Mouse (Mus musculus): Measurements from ENCODE around the gene Rasl10a.
"Not testable (repeated sequence)": the region's sequence is repeated elsewhere in the genome, so short reads cannot be mapped to it uniquely, and the experiment has no call there.

Gene Rasl10a

DNA sequence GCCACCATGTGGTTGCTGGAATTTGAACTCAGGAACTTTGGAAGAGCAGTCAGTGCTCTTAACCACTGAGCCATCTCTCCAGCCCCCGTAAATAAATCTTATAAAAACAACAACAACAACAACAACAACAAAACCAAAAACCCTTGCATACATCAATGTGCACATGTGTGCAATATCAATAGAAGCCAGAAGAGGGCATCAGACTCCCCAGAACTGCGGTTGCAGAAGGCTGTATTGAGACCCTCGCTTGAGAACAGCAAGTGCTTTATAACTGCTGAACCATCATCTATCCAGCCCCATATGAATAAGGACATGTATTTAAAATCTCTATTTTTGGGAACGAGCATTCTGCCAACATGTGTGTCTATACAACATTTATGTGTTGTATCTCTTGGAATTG lies 17.0 kb downstream of the Rasl10a start:
- peak; percentile 49 for DNase-seq (ENCODE audit: low read depth)

DNA sequence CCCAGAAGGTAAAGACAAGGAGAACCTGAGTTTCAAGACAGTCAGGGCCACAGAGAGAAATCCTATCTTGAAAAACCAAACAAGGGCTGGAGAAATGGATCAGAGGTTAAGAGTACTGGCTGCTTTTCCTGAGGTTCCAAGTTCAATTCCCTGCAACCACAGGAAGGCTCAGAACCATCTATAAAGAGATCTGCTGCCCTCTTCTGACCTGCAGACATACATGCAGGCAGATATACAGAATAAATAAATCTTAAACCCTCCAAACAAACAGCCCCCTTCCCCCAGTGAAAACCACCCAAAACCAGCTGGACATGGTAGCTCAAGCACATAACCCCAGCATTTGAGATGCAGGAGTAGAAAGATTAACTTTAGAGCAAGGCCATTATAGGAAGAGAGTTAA lies 17.8 kb downstream of the Rasl10a start:
- DNase-seq (ENCODE audit: low read depth), result peak; percentile 48

DNA sequence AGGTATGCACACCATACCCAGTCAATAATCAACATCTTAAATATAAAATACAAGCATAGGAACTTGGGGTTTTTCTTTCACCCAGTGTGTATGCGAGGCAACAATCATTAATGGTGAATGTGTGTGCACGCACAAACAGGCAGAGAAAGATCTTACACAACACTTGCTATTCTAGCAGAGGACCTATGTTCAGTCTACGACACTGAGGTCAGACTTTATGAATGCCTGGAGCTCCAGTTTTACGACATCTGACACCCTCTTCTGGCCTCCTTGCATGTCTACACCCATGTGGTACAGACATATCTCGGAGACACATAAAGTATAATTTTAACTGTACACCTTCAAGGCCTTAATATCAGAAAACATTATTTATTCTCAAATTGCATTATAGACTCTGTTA lies 18.9 kb downstream of the Rasl10a start:
- not testable (repeated sequence) for DNase-seq (ENCODE audit: low read depth)

DNA sequence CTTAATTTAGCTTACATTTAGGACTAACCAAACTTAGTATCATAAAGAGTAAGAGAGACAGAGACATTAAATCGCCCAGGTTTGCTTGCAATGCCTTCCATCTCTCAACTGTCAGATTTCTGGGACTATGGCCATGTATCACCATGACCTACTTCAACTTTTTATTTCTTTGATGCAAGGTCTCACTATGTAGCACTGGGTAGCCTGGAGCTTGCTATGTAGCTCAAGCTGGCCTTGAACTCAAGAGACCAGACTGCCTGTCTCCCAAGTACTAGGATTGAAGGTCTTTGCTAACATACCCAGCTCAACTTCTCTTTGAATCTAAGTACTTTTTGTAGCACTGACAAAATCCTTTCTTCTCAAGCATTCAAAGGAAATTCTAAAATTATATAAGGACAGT lies 31.2 kb downstream of the Rasl10a start:
- no peak for DNase-seq (ENCODE audit: low read depth)

DNA sequence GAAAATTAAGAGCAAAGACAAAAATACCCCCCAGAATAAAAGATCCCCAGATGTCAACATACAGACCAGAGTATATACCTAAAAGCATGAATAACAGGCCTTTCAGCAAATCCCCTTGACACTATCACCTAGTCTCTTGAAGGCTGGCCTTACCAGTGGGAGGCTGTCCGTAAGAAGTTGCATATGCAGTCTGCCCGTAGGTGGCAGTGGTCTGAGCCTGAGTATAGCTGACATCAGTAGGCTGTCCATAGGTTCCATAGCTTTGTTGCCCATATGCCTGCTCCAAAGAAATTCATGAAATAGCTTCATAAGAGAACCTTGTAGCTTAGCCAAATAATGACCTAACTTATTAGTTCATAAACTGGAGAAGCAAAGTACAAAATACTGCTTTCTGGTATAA lies 33.8 kb downstream of the Rasl10a start:
- peak; percentile 67 for DNase-seq (ENCODE audit: low read depth)

DNA sequence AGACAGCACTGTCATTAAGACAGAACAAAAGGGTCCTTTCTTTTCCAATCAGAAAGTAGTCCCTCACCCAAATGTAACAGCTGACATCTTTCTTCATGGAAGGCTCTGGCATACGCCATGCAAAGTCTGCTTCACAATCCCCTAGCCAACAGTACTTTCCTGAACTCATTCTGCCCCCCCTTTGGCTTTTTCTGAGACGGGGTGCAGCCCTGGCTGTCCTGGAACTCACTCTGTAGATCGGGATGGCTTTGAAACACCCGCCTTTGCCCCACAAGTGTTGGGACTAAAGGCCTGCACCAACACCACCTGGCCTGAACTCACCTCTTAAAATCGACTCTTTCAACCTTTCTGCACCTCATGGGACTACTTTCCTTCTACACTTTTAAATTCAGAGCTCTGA lies 37.9 kb downstream of the Rasl10a start:
- no peak for DNase-seq (ENCODE audit: low read depth)

DNA sequence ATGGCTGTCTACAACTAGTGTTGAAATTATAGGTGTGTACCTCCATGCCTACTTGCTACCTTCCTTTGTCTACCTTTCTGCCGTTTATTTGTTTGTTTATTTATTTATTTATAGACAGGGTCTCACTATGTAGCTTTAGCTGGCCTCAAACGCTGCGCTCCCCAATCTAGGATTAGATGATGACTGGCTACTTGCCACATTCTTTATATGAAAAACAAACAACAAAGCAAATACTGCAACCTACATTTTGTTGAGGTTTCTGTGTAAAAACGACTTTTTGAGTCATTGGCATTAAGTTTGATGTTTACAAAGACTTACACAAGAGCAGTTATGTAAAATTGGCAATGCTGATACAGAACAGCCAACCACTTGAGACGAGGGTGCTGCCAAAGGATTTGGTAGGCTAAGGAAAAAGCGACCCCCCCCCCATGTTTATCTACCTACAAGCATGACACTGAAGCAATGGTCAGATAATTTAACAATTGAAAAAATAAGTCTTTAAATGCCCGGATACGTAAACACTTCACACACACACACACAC lies 38.6 kb downstream of the Rasl10a start:
- DNase-seq (ENCODE audit: low read depth), result peak; percentile 45

DNA sequence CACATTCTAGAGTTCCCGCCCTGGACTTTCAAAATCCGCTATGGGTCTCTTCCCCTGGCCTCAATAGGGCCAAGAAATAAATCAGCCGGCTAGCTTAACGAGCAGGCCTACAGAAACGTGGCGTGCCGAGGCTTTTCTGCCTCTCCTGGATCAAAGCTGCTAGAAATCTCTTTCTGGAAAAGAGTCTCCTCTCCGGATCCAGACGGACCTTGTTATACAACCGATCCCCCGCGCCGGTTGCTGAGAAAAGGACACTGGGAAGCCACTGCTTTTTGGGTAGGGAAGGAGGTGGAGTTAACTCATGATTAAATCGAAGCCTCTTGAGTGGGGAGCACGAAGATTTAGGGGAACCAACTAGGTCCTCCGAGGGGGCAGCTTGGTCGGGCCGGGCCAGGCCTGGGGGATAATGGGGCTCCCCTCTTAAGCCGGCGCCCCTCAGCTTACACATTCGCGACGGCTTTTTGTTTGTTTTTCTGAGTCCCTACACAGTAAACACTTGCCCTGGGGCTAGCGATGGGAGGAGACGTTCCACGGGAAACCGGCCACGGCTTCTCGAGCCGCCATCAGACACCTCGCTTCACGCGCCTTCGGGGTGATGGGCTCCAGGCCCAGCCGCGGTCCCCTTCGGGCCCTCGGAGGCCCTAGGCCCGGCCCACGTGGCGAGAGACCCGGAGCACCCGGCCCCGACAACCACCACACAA lies 40.3 kb downstream of the Rasl10a start:
- DNase-seq (ENCODE audit: low read depth), result peak; percentile 67

DNA sequence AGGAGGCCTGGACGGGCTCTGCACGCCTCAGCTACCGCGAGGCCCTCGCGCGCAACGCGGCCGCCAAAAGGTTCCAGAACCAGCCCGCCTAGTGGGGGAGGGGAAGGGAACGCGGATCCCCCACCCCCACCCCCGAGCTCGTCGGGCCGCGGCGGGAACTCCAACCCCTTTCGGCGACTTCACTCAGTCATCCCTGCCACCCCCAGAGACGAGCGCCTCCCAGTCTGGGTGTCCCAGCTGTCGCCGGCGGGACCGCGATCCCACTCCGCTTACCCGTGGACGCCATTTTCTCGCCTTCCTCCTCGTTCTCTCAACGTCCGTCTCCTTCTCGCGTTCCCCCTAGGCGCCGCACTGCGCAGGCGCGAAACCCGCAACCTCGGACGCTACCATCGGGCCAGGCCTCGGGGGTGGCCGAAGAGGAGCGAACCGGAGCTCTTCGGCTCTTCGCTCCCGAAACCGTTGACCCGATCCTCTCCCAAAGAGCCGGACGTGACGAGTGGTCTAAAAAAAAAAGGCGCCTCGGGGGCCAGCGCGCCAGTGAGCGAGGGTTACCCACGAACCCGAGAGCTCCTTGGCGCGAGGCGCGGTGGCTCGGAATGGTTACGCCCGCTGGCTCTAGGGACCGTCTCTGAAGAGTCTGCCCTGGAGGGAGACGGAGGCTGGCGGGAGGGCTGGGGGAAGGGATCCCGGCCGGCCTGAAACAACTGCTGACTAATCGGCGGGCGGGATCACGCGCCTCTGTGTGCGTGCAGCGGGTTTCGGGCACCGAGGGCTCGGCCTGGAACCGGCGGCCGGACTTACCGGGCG lies 41.0 kb downstream of the Rasl10a start, which contains the start of the genes Rhbdd3 and Ewsr1:
Rhbdd3 (plus strand) TSS at position 191 of the 807 bp plus-strand sequence.
Ewsr1 (minus strand) TSS at position 531 of the 807 bp plus-strand sequence.
- DNase-seq (ENCODE audit: low read depth), result peak; percentile 96

DNA sequence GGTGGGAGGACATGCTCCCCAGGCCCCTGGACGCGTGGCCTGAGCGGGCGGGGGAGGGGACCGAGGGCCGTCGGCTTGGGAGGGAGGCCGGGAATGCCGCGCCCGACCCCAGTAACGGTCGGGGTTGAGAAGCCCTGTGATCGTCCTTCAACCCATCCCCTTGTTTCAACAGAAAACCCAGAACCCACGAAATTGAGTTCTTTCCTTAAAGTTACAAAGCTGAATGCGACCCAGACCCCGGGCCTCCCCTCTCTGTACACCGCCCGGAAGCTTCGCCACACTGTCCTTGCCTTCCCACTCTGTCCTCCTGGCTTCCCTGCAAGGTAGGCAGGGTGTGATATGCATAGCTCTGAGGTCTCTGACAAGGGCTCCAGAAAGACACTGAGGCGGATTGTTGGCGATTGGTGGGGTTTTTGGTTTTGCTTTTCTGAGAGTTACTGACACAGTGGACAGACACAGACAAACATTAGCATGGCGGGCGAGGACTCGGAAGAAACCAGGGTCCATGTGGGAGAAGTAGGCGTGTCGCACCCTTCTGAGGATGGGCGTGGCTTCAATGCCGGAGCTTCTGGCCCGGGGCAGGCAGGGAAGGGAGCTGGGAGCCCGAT lies 41.8 kb downstream of the Rasl10a start:
- DNase-seq (ENCODE audit: low read depth), result peak; percentile 91

DNA sequence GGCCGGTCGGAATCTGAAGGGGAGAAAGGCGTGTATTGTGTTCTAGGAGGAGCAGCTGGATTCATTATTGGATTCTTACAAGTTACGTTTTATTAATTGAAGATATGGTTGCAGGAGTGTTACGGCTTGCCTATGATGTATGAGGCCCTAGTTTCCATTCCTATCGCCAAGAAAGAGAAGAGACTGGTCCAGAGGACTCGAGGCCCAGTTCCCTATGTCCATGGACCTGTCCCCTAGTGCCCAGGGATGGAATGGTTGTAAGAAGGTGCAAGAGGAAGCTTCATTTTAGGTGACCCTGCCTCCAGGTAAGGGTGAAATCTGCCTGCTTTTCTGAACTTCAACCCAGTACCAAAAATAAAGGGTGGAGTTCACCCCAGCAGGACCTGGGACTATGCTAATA lies 42.4 kb downstream of the Rasl10a start:
- no peak for DNase-seq (ENCODE audit: low read depth)

DNA sequence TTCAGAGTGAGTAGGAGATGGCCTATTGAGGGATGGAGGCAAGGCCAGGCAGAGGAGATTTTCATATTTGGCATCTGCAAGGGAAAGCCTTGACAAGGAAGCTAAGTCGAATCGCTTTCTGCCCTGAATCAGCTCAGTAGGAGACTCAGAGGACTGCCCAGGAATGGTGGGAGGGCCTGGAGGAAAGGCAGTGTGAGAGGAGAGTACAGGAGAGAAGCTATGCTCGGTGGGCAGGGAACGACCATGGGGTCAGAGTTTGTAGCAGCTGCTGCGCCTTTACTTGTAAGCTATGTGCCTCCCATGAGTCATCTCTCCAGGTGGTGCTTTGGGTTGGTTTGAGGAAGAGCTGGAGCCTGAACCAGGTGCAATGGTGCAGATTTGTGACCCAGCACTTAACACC lies 42.9 kb downstream of the Rasl10a start:
- DNase-seq (ENCODE audit: low read depth), result no peak

DNA sequence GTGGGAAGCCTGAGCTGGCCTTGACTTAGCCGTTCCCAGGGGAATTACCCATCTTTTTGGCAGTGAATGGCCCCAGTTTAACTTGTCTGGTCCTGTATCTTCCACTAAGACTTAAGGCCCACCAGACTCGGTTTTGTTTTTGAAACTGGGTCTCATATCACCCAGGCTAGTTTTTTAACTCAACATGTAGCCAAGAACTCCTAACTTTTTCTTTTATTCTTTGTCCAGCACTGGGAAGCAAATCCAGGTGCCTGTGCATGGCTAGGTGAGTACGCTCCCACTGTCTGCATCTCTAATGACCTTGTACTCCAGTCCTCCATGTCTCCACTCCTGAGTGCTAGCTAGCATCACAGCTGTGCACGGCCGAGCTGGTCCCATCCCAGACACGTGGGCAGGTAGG lies 43.7 kb downstream of the Rasl10a start:
- no peak for DNase-seq (ENCODE audit: low read depth)

DNA sequence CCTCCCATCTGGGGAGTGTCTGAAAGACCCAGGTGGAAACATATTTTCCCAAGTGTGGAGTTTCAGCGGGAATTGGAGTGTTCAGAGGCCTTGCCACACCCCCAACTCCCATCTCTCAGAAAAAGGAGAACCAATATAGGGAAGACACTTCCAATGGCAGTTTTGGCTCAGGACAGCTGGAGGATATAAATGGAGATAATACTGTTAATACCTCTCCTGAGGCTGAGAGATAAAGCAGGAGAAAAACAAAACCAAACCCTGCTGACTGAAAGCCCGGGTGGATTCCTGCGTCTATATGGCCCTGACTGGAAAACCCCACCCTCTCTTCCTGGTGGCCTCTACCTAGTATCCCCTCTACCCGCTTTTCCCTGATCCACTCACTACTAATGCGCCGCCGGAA lies 44.5 kb downstream of the Rasl10a start:
- no peak for DNase-seq (ENCODE audit: low read depth)

DNA sequence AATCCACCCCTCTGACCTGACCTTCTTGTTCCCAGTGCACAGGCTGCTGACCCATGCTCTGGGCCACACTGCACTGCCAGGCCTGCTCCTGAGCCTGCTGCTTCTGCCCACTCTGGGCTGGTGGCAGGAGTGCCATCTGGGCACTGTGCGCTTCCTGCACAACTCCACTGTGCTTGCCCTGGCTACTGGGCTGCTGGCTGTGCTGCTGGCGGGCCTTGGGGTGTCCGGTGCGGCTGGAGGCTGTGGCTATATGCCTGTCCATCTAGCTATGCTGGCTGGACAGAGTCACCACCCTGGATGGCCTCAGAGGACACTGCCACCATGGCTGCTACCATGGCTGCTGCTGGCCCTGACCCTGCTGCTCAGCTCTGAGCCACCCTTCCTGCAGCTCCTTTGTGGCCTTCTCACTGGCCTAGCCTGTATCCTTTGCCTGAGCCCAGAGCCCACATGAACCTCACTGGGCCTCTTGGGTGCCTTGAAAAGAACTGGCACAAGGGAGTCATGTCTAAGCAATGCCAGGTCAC lies 46.1 kb downstream of the Rasl10a start:
- no peak for DNase-seq (ENCODE audit: low read depth)

DNA sequence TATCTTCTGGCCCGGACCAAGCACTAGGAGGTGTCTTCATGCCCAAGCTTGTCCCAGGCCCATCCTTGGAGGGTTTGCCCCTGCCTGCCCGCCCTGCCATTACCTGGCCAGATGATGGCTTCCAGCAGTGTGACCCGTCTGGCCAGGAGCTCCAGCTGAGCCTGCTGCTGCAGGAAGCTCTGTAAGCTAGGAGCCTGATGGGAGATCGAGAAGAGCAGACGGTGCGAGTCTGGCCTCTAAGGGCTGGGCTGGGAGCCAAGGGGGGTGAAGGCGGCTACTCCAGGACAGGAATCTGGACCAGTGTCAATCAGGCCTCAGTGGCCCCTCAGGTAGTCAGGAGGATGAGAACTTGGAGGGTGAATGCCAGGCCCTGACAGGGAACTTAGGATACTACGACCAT lies 51.5 kb downstream of the Rasl10a start:
- DNase-seq (ENCODE audit: low read depth), result no peak
